Mouse (Mus musculus) C2C12 (cell line): ENCODE results near the gene 2900026A02Rik. TPM values are rescaled to one million over a fixed set of nuclear protein-coding genes. Genes with fewer than 3 reads are reported as not detected.

Experiments used
- H3K27me3 ChIP-seq: one replicate; pipeline ENCODE4 v1.6.1; 2011; ENCODE audit not compliant: control insufficient read depth, insufficient read depth, insufficient read length
- H3K36me3 ChIP-seq: one replicate; pipeline ENCODE4 v1.6.1; 2011; ENCODE audit not compliant: control insufficient read depth, insufficient read depth
- H3K4me3 ChIP-seq: one replicate; pipeline ENCODE4 v1.5.1; 2011; ENCODE audit warnings: mild to moderate bottlenecking, control low read depth; ENCODE audit not compliant: poor library complexity, insufficient read depth, severe bottlenecking
- H3K79me2 ChIP-seq: one replicate; pipeline ENCODE4 v1.6.1; 2011; ENCODE audit not compliant: control insufficient read depth, insufficient read depth
- H3K79me3 ChIP-seq: one replicate; pipeline ENCODE4 v1.6.1; 2011; ENCODE audit warnings: low read depth, control low read depth
- H3ac ChIP-seq: one replicate; pipeline ENCODE3; 2011; ENCODE audit warnings: low read depth; ENCODE audit not compliant: control insufficient read depth, insufficient read length
- CEBPB ChIP-seq: IDR thresholded peaks from one replicate; pipeline ENCODE4 v1.6.1; 2011; ENCODE audit warnings: low read depth, mild to moderate bottlenecking, control low read depth, moderate library complexity
- CTCF ChIP-seq: IDR thresholded peaks from one replicate; pipeline ENCODE4 v1.5.1; 2011; ENCODE audit not compliant: control insufficient read depth, insufficient read depth, insufficient read length
- FOSL1 ChIP-seq: IDR thresholded peaks from one replicate; pipeline ENCODE4 v1.8.0; 2011; ENCODE audit warnings: mild to moderate bottlenecking, low read length; ENCODE audit not compliant: poor library complexity, insufficient read depth, severe bottlenecking
- MAX ChIP-seq: IDR thresholded peaks from one replicate; pipeline ENCODE4 v1.6.1; 2011; ENCODE audit warnings: mild to moderate bottlenecking, control low read depth
- MYOD1 ChIP-seq: IDR thresholded peaks from one replicate; pipeline ENCODE4 v1.6.1; 2011; ENCODE audit warnings: low read depth; ENCODE audit not compliant: control insufficient read depth, insufficient read length
- MYOG ChIP-seq: IDR thresholded peaks from one replicate; pipeline ENCODE4 v1.6.1; 2011; ENCODE audit not compliant: control insufficient read depth, insufficient read length; ENCODE audit errors: extremely low read depth
- USF1 ChIP-seq: IDR thresholded peaks from one replicate; pipeline ENCODE4 v1.6.1; 2011; ENCODE audit warnings: low read depth, mild to moderate bottlenecking, control low read depth, moderate library complexity
- polyA plus RNA-seq: library from polyadenylated mRNA; unstranded; fragments of >200 nt; fragmentation: generic; extraction: Trizol; gene quantifications from one replicate; pipeline ENCODE4 v1.2.1, GENCODE M21; 2012; ENCODE audit warnings: missing spikeins

The 2900026A02Rik gene
- polyA plus RNA-seq, 1 experiment = 8.4 TPM

GRCm38 (mm10) chr5:113105035-113105434, 116.0 kb downstream of the 2900026A02Rik start:
- no peaks in the 10 kb centered on the region for H3K36me3 ChIP-seq
- no peaks in the 10 kb centered on the region for H3K79me3 ChIP-seq
- H3K27me3 ChIP-seq = no peaks in the 10 kb centered on the region
- no peaks in the 10 kb centered on the region for H3K79me2 ChIP-seq
- H3ac ChIP-seq = no peak overlapping the region
- TF ChIP-seq MYOG = no peak
- TF ChIP-seq CTCF = no peak
- TF ChIP-seq MAX = no peak
- no peak overlapping the region for H3K4me3 ChIP-seq

- Histone ChIP-seq H3K79me3 (no peaks in the 10 kb centered on the region), H3K79me2 (no peaks in the 10 kb centered on the region), H3K27me3 (no peaks in the 10 kb centered on the region), H3ac (no peak overlapping the region), H3K36me3 (no peaks in the 10 kb centered on the region), H3K4me3 (no peak overlapping the region)
- TF ChIP-seq MYOG = no peak
- TF ChIP-seq CTCF = no peak
- no peak for TF ChIP-seq MYOD1
- no peak for TF ChIP-seq CEBPB
- TF ChIP-seq FOSL1 = no peak
- no peak for TF ChIP-seq USF1
- TF ChIP-seq MAX = no peak
These were observed 118.6 kb downstream of the 2900026A02Rik start for GRCm38 (mm10) chr5:113102455-113102854.

- Histone ChIP-seq H3ac (no peak overlapping the region), H3K79me2 (no peaks in the 10 kb centered on the region), H3K27me3 (no peaks in the 10 kb centered on the region), H3K4me3 (no peak overlapping the region), H3K79me3 (no peaks in the 10 kb centered on the region), H3K36me3 (no peaks in the 10 kb centered on the region)
- TF ChIP-seq MAX (no peak), USF1 (no peak), MYOG (no peak), CTCF (no peak), CEBPB (no peak), FOSL1 (no peak), MYOD1 (no peak)
These were observed 119.6 kb downstream of the 2900026A02Rik start for GRCm38 (mm10) chr5:113101457-113101856.

GRCm38 (mm10) chr5:113100422-113100821, 120.6 kb downstream of the 2900026A02Rik start:
- Histone ChIP-seq H3K79me2 (no peaks in the 10 kb centered on the region), H3K36me3 (peaks cover 1% of the 10 kb centered on the region), H3ac (no peak overlapping the region), H3K4me3 (no peak overlapping the region), H3K27me3 (no peaks in the 10 kb centered on the region), H3K79me3 (no peaks in the 10 kb centered on the region)
- TF ChIP-seq USF1 (no peak), CTCF (no peak), CEBPB (no peak), MYOD1 (no peak), FOSL1 (no peak), MAX (no peak), MYOG (no peak)

- Histone ChIP-seq H3ac (no peak overlapping the region), H3K27me3 (no peaks in the 10 kb centered on the region), H3K36me3 (peaks cover 4% of the 10 kb centered on the region), H3K4me3 (no peak overlapping the region), H3K79me3 (no peaks in the 10 kb centered on the region), H3K79me2 (no peaks in the 10 kb centered on the region)
- TF ChIP-seq USF1 (no peak), MYOG (no peak), CTCF (peak; percentile 99), MYOD1 (no peak)
These were observed 121.5 kb downstream of the 2900026A02Rik start for GRCm38 (mm10) chr5:113099546-113099945.

GRCm38 (mm10) chr5:113097551-113097950, 123.5 kb downstream of the 2900026A02Rik start:
- peaks cover 4% of the 10 kb centered on the region for H3K36me3 ChIP-seq
- TF ChIP-seq FOSL1 (no peak), CEBPB (no peak), CTCF (no peak), MAX (no peak), MYOG (no peak), MYOD1 (no peak), USF1 (no peak)
- H3ac ChIP-seq = no peak overlapping the region
- H3K27me3 ChIP-seq = no peaks in the 10 kb centered on the region
- no peak overlapping the region for H3K4me3 ChIP-seq
- H3K79me3 ChIP-seq = no peaks in the 10 kb centered on the region
- no peaks in the 10 kb centered on the region for H3K79me2 ChIP-seq
